Mouse (Mus musculus) embryonic fibroblast, embryonic 13.5 days (primary cell): ENCODE results near the gene Adcy5.

ENCODE experiments used
- CTCF ChIP-seq: IDR thresholded peaks from 2 replicates; pipeline ENCODE4 v1.5.1; 2011; ENCODE audit warnings: mild to moderate bottlenecking, control low read depth, low read length, moderate library complexity, borderline replicate concordance; ENCODE audit not compliant: insufficient read depth
- POLR2A ChIP-seq: IDR thresholded peaks from 2 replicates; pipeline ENCODE4 v1.6.1; 2011; ENCODE audit warnings: low read depth, mild to moderate bottlenecking, control low read depth, low read length, moderate library complexity

DNA sequence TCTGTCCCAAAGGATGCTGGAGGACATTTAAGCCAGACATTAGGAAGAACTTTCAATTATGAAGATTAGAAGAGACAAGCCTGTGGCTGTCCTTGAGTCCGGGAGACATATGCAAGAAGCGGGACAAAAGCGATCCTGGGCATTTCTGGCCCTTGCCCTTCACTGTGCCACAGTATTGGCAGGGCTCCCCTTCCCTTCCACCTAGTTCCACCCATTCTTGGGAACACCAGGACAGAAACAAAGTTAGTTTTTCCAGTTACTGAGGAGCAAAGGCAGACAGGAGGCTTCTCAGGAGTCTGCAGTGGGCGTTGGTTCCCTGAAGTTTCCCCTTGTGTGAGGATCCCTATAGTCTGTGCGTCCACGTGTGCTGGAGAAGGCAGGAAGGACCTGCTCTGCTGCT, 51.7 kb downstream of the Adcy5 start:
- TF ChIP-seq POLR2A = no peak
- TF ChIP-seq CTCF = no peak
